Mouse (Mus musculus) inflammation-experienced regulatory T-cells, adult 6 months (primary cell): ENCODE results near the gene Ces2f. TPM values are rescaled to one million over a fixed set of nuclear protein-coding genes. Genes with fewer than 3 reads are reported as not detected.
"Not testable (repeated sequence)": the region's sequence is repeated elsewhere in the genome, so short reads cannot be mapped to it uniquely, and the experiment has no call there.

Experiments
- ATAC-seq: one replicate; pipeline ENCODE4 v1.8.0; 2017
- polyA plus RNA-seq, 3 experiments: library from polyadenylated mRNA; unstranded; fragments of 100-300 nt; shearing (Covaris generic); gene quantifications; one replicate each; pipeline ENCODE4 v1.2.1; 2017

Ces2f gene
- polyA plus RNA-seq, result not detected

- ATAC-seq, result no peak
These were observed at the start of gene Ces2f for GRCm38 (mm10) chr8:104947056-104947455. Ces2f (plus strand) TSS chr8:104947356.

DNA sequence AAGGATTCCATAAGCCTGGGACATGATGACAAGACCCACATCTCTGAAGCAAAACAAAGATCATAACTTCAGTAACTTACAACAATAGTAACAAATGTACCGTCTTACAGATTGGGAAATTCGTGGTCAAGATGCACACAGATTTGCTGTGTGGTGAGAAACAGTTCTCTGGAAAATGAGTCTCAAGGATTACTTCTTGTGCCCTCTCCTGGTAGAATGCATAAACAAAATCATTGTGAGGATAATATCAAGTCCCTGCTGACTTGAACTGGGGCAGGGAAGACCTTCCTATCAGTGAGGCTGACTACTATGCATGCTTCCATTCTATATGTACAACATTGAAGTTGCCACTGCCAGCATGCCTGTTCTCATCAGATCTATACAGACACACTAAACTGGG, 45.4 kb upstream of the Ces2f start:
- ATAC-seq, result no peak

GRCm38 (mm10) chr8:104907111-104907510, 40.0 kb upstream of the Ces2f start:
- ATAC-seq, result no peak

GRCm38 (mm10) chr8:104909021-104909420, 38.1 kb upstream of the Ces2f start:
- not testable (repeated sequence) for ATAC-seq

DNA sequence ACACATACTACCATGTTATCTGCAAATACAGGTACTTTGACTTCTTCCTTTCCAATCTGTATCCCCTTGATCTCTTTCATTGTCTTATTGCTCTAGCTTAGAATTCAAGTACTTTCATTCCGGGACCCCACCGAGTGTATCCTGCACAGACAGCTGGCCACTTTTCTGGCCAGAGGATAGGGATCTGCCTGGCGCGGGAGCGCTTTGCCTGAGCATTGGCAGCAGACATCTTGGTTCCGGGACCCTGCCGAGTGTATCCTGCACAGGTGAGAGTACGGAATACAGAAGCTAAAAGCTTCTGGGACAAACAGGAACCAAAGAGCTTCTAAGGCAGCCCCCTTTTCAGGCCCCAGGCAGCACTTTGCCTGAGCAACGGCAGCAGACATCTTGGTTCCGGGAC, 37.5 kb upstream of the Ces2f start:
- ATAC-seq, result not testable (repeated sequence)

DNA sequence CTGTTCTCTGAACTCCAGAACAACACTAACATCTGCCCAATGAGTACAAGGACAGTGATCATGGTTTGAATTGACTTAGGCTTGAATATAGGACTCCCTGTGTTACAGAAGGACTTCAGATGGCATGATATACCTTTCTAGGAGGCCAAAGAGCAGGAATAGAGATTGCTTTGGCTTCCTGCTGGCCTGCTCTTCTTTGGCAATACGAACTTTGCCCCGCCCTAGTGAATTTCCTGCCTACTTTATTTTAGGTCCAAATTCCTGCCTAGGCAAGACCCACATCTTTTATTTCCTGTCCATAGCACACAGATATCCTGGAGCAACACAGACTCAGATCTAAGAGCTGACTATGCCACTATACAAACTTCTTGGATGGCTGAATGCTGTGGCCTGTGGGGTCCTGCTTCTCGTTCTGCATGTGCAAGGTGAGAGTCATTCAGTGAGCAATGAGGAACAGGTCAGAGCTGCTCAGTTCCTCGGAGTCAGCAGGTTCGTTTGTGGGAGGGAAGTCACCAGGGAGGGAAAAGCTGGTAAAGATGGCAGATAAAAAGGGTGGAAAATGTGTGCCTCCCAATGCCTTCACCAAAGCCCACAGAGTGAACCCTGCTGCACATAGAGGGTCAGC, 21.1 kb upstream of the Ces2f start, which contains the start of gene Ces2e:
Ces2e (plus strand) TSS at position 289 of the 625 bp plus-strand sequence.
- ATAC-seq, result no peak

DNA sequence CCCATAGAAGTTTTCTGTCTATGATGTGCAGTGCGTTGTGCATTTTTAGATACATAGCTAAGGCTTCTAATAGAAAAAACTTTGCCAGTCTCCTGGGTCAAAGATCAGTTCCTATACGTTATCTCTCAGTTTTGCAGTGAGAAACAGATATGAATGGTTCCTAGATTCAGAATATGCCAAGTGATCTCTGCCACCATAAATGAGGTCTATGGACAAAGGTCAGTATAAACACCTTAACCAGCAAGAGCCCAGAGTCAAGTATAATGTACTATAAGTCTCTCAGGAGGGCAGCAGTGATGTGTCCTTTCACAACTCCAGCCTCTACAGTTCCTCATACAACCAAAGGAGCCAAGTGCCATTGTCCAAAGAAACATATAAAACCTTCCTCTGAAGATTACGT, 19.9 kb upstream of the Ces2f start:
- no peak for ATAC-seq

GRCm38 (mm10) chr8:104944665-104945064, 2.5 kb upstream of the Ces2f start:
- no peak for ATAC-seq

- ATAC-seq, result no peak
These were observed 1.9 kb downstream of the Ces2f start for GRCm38 (mm10) chr8:104949031-104949430.

- no peak for ATAC-seq
These were observed 14.4 kb downstream of the Ces2f start, which contains the start of gene Ces2g for GRCm38 (mm10) chr8:104961537-104961961. Ces2g (plus strand) TSS chr8:104961718.

GRCm38 (mm10) chr8:104962229-104962901, 15.2 kb downstream of the Ces2f start:
- no peak for ATAC-seq

- no peak for ATAC-seq
These were observed 16.3 kb downstream of the Ces2f start for GRCm38 (mm10) chr8:104963375-104963894.

DNA sequence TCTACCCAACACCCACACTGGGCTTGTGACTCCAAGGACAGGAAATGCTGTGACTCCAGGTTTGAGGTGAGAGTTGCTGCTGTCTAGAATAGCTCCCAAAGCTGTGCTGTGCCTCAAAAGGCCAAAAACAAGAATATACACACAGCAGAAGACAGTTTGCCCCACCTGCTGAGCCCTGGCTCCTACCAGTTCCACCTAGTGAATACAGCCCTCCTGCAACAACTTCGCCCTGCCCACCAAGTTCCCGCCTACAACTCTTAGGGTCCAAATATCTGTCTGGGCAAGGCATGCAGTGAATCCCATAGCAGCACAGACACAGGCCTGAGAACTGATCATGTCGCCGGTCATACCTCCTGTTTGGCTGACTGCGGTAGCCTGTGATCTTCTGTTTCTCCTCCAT, 37.0 kb downstream of the Ces2f start:
- ATAC-seq, result no peak

GRCm38 (mm10) chr8:104984942-104985341, 37.8 kb downstream of the Ces2f start:
- no peak for ATAC-seq

- no peak for ATAC-seq
These were observed 51.0 kb downstream of the Ces2f start for GRCm38 (mm10) chr8:104998191-104998590.

- no peak for ATAC-seq
These were observed 52.0 kb downstream of the Ces2f start for GRCm38 (mm10) chr8:104999183-104999582.

DNA sequence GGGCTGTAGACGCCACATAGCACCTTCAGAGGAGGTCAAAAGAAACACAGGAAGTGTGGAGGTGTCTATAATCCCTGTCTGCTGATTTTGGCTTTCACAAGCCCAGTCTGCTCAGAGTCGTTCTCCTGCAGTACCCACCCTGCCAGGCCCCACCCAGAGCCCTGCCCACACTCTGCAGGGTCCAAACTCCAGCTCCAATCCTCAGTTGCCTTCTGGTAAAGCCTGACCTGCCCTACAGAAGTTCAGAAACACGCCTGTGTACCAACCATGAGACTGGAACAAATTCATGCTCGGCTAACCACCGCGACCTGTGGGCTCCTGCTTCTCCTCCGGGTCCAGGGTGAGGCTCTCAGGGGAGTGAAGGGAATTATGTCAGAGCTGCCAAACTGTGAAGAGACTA, 53.4 kb downstream of the Ces2f start, which contains the start of gene Ces2h:
Ces2h (plus strand) TSS at position 268 of the 400 bp plus-strand sequence.
- no peak for ATAC-seq

Other genes with a start within 250 kb of the Ces2f start
- gene Ces2a, start 213.4 kb upstream of the Ces2f start, polyA plus RNA-seq, result not detected
- under 1 TPM in 1 of 3 experiments, not detected in 2; 0.13 TPM for gene Ces2b, start 115.8 kb upstream of the Ces2f start, polyA plus RNA-seq
- 10 to 100 TPM; 13.5 to 37.4 (median 35.5) TPM for gene Ces2c, start 100.3 kb upstream of the Ces2f start, polyA plus RNA-seq
- gene Ces2e, start 21.1 kb upstream of the Ces2f start, polyA plus RNA-seq, result not detected
- gene Ces2g, start 14.4 kb downstream of the Ces2f start, polyA plus RNA-seq, result under 1 TPM in 1 of 3 experiments, not detected in 2; 0.78 TPM
- not detected for gene Ces2h, start 53.5 kb downstream of the Ces2f start, polyA plus RNA-seq
- gene Ces3a, start 101.2 kb downstream of the Ces2f start, polyA plus RNA-seq, result not detected
- not detected for gene Ces3b, start 136.4 kb downstream of the Ces2f start, polyA plus RNA-seq
- not detected for gene Ces4a, start 184.4 kb downstream of the Ces2f start, polyA plus RNA-seq
- 10 to 100 TPM; 34.4 to 53.8 (median 42.1) TPM for gene Cbfb, start 223.3 kb downstream of the Ces2f start, polyA plus RNA-seq